Mouse (Mus musculus): ENCODE measurements around the gene Ptprg. TPM values are rescaled to one million over a fixed set of nuclear protein-coding genes. Genes with fewer than 3 reads are reported as not detected.

Ptprg gene
- total RNA-seq, 2 experiments from 2014 or later = not detected

DNA sequence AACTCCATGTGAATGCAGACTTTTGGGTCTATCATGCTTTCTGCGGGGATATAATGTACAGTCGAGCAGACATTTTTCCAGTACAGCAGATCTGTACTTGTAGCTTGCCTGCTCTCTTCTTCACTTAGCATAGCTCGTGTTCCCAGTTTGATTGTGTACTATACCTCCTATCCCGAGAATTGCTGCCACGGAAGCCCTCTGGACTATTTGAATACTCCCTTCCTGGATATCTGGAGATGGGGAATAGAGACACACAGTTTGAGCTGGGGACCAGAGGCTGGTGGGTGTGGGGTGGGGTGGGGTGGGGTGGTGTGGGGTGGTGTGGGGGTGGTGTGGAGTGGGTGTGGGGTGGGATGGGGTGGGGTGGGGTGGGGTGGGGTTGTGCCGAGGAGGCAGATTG, 263.9 kb downstream of the Ptprg start:
- ATAC-seq (replicated peaks; ENCODE audit: poor library complexity) = no peak

DNA sequence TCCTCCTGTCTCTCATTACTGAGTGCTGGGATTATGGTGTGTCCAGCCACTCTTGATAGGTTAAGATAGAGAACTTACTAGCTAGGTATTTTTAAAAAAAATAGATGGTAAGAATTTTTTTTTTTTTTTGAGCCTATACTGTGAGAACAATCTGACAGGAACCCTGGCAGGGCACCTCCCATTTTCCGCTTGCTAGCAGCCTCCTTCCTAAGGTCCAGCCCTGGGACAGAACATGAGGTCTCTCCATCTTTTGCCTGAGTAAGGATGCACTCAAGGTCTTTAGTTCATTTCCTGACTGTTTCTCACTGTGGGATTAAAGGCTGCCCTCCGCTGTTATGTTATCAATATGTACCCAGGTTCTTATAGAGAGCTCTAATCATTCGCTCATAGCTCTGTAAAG, 264.7 kb downstream of the Ptprg start:
- no peak for ATAC-seq (replicated peaks; ENCODE audit: poor library complexity)

DNA sequence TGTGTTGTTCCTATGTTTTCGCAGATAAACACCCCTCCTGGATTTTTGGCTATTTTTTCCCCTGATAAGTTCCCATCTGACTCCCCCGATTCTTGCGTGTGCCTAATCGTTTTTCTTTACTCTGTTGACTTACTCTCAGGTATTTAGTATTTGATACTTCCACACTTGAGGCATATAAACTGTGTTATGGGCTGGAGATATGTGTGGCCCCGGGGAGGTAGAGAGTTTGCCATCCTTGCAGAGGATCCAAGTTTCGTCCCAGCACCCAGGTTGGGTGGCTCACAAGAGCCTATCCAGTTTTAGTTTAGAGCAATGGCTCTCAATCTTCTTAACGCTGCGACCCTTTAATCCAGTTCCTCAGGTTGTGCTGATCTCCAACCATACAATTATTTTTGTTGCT, 265.4 kb downstream of the Ptprg start:
- no peak for ATAC-seq (replicated peaks; ENCODE audit: poor library complexity)

DNA sequence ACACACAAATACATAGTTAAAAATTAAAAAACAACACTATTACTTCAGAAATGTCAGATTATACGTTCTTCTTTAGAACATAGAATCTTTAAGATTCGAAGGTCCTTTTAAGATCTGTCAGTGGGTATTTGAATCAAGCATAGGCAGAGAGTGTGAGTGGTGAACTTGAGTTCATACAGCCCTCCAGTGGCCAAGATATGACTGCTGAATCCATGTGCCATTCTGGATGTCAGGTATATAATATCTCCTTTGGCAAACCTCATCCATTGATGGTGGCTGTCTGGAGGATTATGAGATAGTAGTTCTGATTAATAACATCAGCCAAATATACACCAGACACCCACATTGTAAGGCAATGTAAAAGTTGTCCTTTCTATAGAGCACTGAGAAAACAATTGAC, 266.0 kb downstream of the Ptprg start:
- no peak for ATAC-seq (replicated peaks; ENCODE audit: poor library complexity)

DNA sequence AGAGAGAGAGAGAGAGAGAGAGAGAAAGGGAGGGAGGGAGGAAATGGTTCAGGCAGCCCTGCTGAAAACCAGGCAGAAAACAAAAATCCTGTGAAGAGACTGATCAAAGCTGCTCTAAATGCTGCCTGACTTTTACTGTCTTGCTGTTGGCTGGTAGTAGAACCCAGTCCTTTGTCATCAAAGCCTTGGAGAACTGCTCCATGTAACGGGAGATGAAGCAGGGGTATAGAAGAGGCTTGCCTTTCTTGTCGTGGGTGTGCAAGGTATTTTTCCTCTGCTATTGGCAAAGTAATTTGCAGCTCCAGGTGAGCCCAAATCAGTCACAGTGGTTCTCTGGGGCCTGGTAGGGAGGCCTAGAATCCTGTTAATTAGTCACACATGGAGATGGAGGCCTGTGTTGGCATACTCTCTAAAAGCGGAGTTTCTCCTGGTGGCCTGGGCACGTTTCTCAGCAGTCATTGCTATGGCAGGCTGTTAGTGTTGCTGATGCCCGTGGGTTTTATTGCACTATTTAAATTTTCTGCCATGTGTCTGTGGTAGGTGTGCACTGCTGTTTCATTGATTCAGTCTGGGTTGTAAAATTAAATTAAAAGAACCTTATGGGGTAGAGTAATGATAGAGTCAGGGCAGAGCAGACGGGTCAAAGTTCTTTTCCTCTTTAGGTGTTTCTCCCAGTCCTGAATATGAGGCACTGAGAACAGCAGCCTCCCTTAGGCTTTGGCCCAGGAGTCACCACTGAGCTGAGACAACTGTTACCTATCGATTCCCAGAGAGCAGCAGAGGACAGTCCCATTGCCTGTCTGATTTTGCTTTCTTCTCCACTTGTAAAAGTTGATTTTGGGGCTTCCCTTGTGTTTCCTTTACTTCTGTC, 269.7 kb downstream of the Ptprg start:
- no peak for ATAC-seq (replicated peaks; ENCODE audit: poor library complexity)

DNA sequence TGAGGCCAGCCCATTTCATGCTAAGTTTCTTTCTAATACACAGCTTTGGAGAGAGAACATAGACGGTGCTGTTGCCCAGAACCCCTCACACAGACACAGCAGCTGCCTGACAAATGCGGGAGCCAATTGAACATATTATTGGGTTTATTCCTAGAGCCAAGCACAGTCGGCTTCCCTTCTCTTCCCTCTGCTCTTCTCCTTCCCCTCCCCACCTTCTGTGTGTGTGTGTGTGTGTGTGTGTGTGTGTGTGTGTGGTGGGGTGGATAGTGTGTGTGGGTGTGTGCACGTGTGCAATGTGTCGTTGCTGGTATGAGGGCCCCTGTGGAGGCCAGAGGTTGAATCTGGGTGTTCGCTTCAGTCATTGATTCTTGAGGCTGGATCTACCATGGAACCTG, 270.4 kb downstream of the Ptprg start:
- ATAC-seq (replicated peaks; ENCODE audit: poor library complexity) = no peak

DNA sequence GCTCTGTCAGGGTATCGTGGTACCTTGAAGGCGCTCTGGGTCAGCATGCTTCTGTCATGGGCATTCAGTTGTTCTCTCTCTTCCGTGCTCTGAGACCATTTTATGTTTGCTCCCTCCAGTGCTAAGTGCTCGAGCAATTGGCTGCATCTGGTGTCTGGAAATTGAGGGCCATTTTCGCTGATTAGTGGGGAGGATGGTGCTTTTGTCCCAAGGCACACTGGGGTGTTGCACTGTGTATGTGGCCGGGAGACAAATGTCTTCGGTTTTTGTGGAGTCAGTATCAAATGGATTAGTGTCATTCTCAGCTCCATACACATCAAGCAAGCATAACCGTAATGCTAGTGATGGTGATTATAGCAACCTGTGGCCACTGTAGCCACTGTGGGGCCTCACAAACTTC, 271.6 kb downstream of the Ptprg start:
- ATAC-seq (replicated peaks; ENCODE audit: poor library complexity) = no peak

DNA sequence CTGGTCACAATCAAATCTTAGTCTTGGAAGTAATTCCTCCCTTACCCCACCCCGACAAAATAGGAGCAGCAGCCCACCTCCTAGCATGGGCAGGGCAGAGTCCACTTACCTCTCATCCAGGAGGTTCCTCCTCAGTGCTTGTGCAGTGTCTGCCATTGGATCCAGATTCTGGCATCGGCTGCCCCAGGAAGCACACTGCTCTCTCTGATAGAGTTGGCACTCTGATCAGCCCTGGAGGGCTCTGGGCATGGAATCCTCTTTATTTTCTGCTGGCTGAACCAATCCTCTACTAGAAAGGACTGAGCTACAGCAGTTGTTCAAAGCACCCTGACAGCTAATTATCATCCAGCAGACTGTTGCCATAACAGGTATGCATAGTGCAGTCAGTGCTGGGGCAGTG, 272.2 kb downstream of the Ptprg start:
- no peak for ATAC-seq (replicated peaks; ENCODE audit: poor library complexity)

DNA sequence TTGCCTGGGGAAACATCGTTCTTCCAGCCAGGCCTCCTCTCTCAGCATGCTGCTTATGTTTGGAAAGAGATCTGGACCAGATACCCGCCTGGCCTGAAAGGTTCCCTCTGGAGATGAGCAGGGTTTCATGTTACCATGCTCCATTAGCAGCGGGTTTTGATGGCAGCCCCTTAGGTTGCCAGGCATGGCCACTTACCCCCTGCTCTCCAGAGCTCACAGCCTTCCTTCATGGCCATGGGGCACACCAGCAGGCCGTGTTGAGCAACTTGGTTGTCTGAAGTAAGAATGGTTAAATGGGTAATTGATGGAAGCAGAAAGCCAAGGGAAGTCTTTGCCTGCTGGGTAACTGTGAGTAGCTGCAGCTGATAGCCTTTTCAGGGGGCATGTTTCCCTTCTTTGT, 274.8 kb downstream of the Ptprg start:
- no peak for ATAC-seq (replicated peaks; ENCODE audit: poor library complexity)

DNA sequence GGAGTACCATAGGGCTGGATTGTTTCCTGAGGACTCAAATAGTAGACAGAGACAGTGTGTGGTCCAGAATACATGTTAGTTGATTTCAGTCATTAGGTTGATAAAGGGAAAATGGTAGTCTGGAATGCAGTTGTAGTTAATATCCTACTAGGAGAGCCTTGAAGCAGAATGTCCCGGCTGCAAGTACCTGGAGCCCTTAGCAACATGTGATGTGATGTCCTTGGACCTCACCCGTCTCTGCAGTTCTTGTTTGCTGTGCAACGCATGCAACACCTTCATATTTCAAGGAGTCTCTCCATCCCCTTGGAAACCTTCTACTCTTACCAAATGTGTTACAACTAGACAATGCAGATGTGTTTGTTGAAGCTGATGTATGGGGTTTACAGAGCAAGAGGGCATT, 280.3 kb downstream of the Ptprg start:
- no peak for ATAC-seq (replicated peaks; ENCODE audit: poor library complexity)

DNA sequence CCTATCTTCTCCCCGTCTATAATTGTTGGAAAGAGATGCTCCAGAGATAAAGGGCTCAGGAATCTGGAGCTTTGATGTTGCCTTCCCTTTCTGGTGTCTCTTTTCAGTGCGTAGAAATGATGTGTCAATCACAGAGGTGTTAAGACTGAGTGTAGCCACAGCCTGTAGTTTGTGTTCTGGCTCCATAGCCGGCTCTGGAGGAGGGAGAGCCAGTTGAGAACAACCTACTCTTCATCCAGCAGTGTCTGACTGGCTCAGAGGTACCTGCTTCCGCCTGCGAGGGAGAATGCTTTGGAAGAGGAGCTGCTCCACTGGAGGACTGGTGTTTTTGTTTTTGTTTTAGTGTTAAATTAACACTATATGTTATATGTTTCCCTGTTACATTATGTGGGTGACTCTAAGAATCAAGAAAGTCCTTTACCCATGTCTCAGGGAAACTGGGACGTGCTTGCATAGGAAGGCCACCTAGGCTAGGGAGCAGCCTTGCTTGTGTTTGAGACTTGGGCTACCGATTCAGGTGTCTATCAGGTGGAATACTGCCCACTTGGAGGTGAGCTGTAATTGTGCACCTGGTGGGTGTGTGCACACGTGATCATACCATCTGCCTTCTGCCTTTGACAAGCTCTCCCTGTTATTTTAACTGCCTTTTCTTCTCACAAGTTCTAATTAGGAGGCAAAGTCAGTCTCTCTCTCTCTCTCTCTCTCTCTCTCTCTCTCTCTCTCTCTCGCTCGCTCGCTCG, 282.5 kb downstream of the Ptprg start:
- ATAC-seq (replicated peaks; ENCODE audit: poor library complexity) = no peak

DNA sequence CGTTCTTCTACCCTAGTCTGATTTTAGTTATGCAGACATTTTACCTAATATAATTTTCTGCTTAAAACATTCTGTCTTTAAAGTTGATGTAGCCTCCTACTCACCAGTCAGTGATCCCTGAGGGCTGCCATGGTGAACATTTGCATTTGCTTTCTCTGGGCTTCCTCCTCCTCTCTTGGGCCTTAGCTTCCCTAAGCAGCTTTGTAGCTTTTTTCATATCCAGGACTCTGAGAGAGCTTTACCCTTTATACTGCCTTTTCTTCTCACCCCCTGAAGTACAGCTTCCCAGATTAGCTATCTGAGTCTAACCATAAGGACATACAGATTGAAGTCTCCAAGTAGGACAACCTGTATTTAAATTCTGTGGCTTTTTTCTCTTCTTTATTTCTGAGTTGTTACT, 284.4 kb downstream of the Ptprg start:
- ATAC-seq (replicated peaks; ENCODE audit: poor library complexity) = no peak

DNA sequence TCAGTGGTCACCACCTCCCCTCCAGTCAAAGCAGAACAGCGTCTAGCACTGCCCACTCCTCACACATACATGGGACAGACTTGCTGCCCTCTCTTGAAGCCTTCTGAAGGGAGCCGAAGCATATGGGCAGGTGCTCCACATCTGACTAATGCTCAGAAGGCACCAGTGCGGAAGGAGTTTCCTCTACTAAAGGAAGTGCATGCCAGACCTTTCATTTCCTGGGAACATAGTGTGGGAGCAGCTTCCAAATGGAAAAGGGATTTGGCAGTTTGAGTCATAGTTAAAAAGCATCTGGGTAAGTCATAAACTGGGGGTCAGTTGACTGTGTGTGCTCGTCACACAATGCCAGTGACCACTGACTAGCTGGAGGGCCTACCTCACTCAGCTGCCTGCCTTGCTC, 288.3 kb downstream of the Ptprg start:
- ATAC-seq (replicated peaks; ENCODE audit: poor library complexity) = no peak

DNA sequence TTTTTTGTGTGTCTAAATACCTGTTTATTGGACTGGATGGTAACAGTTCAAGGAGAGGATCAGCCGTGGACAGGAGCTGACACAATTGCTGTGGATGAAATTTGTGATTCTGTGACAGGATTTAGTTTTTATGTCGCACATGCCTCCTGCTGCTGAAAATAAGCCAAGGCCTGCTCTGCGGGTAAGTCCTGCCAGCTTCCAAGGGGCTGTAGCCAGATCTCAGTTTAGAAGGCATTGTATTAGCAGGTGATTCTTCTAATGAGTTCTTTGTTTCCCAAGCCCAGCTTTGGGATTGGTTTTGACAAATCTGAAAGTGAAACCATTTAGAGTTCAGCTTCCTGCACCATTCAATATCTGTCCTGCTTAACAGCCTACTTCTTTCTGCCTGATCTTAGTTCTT, 299.6 kb downstream of the Ptprg start:
- ATAC-seq (replicated peaks; ENCODE audit: poor library complexity) = no peak

DNA sequence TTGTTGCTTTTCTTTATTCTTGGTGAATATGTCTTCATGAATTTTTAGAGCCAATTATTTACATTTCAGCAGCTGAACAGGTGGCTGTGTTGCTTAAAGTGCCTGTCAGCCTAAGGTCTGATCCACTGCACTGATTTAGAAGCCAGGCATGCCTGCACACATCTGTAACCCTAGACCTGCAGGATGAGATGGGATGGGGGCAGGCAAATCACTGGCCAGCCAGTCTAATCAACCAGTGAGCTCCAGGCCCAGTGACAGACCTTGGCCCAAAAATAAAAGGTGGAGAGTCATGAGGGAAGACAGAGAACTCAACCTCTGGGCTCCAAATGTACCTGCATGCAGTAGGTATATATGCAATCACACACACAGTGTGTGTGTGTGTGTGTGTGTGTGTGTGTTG, 302.2 kb downstream of the Ptprg start:
- no peak for ATAC-seq (replicated peaks; ENCODE audit: poor library complexity)

DNA sequence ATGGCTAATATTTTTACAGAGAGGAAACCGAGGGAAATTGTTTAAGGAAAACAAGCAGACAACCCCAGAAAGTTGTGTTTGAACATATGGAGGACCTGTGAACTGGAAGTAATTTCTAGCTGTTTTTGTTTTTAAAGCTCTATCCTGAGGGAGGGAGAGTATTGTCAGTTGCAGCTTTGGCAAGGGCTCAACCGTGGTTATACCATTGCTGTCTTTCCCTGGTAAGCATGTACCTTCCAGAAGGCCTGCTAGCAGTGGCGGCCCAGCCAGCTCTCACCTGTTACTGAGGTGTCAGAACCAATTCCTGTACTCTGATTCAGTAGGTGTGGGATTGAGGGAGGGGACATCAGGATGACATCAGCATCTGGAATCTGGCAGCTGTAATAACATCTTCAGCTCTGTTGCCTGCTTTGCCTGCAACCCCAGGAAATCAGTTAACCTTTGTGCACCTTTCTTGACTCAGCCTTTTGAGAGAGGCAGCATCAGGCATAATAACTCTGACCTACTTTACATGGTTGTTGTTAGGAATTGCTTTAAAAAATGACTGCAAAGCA, 304.7 kb downstream of the Ptprg start:
- no peak for ATAC-seq (replicated peaks; ENCODE audit: poor library complexity)

DNA sequence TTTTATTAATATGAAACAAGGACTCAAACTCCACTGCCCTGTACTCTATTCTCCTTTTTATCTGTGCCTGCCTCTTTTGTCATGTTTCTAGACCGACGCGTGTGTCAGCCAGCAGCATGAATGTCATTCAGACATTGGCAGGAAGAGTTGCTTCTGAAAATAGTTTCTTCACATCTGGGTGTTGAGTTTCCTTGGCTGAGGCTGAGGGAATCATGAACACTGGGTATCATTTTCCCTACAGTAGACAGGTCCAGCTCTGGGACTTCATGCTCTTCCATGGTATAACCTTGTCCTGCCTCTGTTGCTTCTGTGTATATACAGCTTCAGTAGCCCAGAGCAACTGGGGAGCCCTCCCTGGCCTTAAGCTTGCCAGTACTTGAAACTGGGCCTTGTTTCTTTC, 310.0 kb downstream of the Ptprg start:
- no peak for ATAC-seq (replicated peaks; ENCODE audit: poor library complexity)

DNA sequence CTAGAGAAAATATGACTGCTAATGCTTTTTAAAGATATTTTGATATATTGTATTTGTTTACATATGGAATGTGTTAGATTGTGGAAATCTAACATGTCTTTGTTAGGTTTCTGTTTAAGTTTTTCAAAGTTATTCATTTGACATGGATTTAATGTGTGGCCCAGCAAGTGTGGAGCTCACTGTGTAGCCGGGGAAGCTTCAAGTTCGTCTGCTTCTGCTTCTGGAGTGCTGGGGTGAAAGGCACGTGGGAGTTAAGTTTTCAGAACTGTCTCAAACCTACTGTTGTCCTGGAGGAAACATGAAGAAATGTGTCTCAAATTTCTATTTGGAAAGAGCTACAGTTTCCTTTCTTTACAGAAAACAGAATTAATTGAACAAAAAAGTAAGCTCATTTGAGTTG, 311.5 kb downstream of the Ptprg start:
- no peak for ATAC-seq (replicated peaks; ENCODE audit: poor library complexity)

DNA sequence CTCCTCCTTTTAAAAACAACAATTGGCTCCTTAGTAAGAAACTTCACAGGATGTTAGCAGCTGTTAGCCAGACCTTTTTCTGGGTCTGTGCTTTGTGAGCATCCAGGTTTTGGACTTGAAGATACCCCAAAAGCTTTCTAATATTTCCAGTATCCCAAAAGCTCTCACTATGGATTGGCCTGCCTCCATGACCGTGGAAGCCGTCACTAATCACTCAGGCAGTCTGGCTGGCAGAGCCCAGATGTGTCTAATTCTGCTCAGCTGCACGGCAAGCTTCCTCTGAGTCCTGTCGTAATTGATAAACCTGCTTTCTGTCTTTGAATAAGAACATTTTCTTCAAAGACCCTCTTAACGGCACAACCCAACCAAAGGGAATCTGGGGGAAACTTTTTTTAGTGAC, 312.0 kb downstream of the Ptprg start:
- ATAC-seq (replicated peaks; ENCODE audit: poor library complexity) = no peak

DNA sequence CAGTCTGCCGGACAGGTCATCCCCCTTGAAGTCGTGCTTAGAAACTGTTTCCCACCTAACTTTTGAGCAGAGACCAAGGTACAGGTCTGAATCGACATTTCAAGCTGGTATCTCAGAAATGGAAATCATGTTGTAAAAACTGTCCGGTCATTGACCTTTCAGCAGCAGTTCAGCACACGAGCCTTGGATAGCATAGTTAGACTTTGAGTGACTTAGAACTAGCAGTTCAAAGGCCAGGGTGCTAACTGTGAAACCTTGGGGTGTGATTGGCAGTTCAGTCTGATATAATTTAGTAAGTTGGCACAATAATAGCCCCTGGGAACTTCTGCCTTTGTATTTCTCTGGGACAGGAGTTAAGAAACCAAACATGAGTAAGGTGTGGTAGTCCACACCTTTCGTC, 312.5 kb downstream of the Ptprg start:
- no peak for ATAC-seq (replicated peaks; ENCODE audit: poor library complexity)

DNA sequence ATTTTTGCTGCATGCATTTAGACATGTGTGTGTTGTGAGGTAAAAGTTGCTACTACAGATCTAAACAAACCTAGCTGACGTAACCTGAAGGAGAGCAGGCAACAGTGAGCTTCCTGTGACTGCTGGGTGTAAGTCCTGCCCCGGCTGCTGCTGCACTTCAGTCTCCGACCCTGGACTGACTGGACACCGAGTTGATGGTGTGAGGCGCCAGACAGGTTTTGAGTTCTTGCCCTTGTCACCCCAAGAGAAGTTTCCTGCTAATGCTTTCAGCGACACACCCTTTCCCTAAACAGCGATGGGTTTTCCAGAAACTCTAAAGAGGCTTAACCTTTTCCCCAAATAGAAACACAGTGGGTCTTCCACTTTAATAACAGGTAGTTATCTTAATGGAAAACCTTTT, 313.1 kb downstream of the Ptprg start:
- no peak for ATAC-seq (replicated peaks; ENCODE audit: poor library complexity)

DNA sequence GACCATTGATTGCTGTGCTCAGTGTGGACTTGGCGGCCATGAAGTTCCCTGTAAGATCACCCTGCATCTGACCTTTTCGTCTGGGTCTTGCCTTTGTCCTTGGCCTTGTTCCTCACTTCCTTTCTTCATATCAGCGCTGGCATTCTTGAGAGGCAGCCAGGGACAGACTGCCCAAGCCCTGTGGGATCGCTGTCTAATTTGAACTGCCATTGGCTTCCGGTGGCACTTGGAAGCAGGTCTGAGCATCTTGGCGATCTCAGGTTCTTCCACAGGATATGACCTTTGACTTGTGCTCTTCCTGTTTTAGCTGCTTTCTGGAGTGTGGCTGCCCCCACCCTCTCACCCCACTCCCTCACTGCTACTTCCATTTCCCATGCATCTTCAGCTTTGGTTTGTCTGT, 315.3 kb downstream of the Ptprg start:
- no peak for ATAC-seq (replicated peaks; ENCODE audit: poor library complexity)
